Mouse (Mus musculus) heart, postnatal 0 days (tissue): ENCODE measurements around the gene Gm1110. TPM values are rescaled to one million over a fixed set of nuclear protein-coding genes. Genes with fewer than 3 reads are reported as not detected.

Source experiments
- ATAC-seq: fragments of 200-750 bp; cut with Nextera tagmentation; 2 replicates; pipeline ENCODE4 v1.8.0; 2017; ENCODE audit warnings: low read depth, moderate number of reproducible peaks, moderate library complexity; ENCODE audit not compliant: insufficient read depth
- DNase-seq: peaks from one replicate; pipeline ENCODE4 v3.0.0-alpha.2; 2016; ENCODE audit warnings: low spot score
- H3K27ac ChIP-seq: fragments of 300-500 bp; sonication (generic); 2 replicates; pipeline ENCODE4 v1.5.1; 2014; ENCODE audit warnings: low read depth, mild to moderate bottlenecking
- H3K27me3 ChIP-seq: fragments of 300-500 bp; sonication (generic); 2 replicates; pipeline ENCODE4 v1.6.1; 2014; ENCODE audit warnings: low read length, mixed read lengths; ENCODE audit not compliant: control insufficient read depth, insufficient read depth
- H3K36me3 ChIP-seq: fragments of 300-500 bp; sonication (generic); replicated peaks from 2 replicates; pipeline ENCODE4 v1.6.1; 2014; ENCODE audit warnings: low read length, mixed read lengths; ENCODE audit not compliant: control insufficient read depth, insufficient read depth
- H3K4me1 ChIP-seq: fragments of 300-500 bp; sonication (generic); 2 replicates; pipeline ENCODE4 v1.6.1; 2014; ENCODE audit warnings: antibody characterized with exemption; ENCODE audit not compliant: control insufficient read depth, insufficient read depth
- H3K4me2 ChIP-seq: fragments of 300-500 bp; sonication (generic); 2 replicates; pipeline ENCODE4 v1.6.1; 2014; ENCODE audit warnings: low read depth, mild to moderate bottlenecking, low read length, moderate library complexity
- H3K4me3 ChIP-seq: fragments of 300-500 bp; sonication (generic); 2 replicates; pipeline ENCODE4 v1.5.1; 2014; ENCODE audit warnings: low read depth, low read length
- H3K9ac ChIP-seq: fragments of 300-500 bp; sonication (generic); replicated peaks from 2 replicates; pipeline ENCODE4 v1.6.1; 2014; ENCODE audit warnings: low read depth, low read length, mixed read lengths
- H3K9me3 ChIP-seq: fragments of 300-500 bp; sonication (generic); replicated peaks from 2 replicates; pipeline ENCODE4 v1.6.1; 2016; ENCODE audit warnings: low read length; ENCODE audit not compliant: control insufficient read depth
- CTCF ChIP-seq: IDR thresholded peaks from 2 replicates; pipeline ENCODE4 v1.5.1; 2016; ENCODE audit warnings: antibody characterized with exemption, control low read depth, low read depth
- EP300 ChIP-seq: IDR thresholded peaks from 2 replicates; pipeline ENCODE4 v1.6.1; 2016; ENCODE audit warnings: antibody characterized with exemption, low read depth
- WGBS: fragments of 180-500 bp; shearing (Covaris S2); extraction: QIAGEN DNeasy Blood & Tissue Kit; methylation state at CpG from one replicate; pipeline ENCODE4 v1.1.7; 2014; 5-methylcytosine and 5-hydroxymethylcytosine counted together
- polyA plus RNA-seq: library from polyadenylated mRNA; unstranded; fragments of >200 nt; fragmentation: Nextera tagmentation; extraction: Ambion mirVana; gene quantifications from 2 replicates; pipeline ENCODE4 v1.2.1, GENCODE M21; 2015
- total RNA-seq: library from RNA; depleted of rRNA; stranded (reverse); fragments of >200 nt; gene quantifications from 2 replicates; pipeline ENCODE4 v1.2.3, GENCODE M21; 2014; ENCODE audit warnings: low replicate concordance; rRNA removed

Gm1110 gene
- total and polyA plus RNA-seq, 2 experiments from 2014 or later, result 0.15 TPM; not detected in 1

- Histone ChIP-seq H3K4me2 (no peak within 1 kb of the TSS), H3K4me3 (no peak within 1 kb of the TSS), H3K9me3 (no peaks in the 10 kb centered on the region), H3K27me3 (no peaks in the 10 kb centered on the region), H3K9ac (no peak within 1 kb of the TSS), H3K4me1 (no peaks in the 10 kb centered on the region), H3K36me3 (no peaks in the 10 kb centered on the region), H3K27ac (no peak within 1 kb of the TSS)
- ATAC-seq (no peak), DNase-seq (no peak)
- 46% methylated on average over 5 of the region's 5 CpGs for whole genome bisulfite sequencing
- TF ChIP-seq CTCF (no peak), EP300 (no peak)
These were observed 62.2 kb downstream of the Gm1110 start, which contains the start of gene Glb1l3 for GRCm38 (mm10) chr9:26860751-26861150. Gene Glb1l3, minus strand, starts transcription at chr9:26860890.

DNA sequence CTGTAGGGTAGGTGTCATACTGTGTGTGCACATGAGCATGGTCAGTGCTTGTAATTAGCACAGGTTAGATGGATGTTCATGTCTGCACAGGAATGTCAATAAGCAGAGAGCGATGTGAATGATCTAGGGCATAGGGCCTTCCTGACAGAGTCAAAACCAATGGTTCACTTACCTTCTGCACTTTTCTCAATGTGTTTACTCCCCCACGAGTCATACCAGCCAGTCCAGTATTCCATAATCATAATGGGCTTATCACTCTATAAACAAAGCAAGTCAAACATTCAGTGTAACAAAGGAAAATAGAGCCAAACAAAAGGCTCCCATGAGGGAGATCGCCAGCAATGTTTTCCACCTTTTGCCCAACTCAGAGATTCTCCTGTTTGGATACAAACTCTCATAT, 91.8 kb downstream of the Gm1110 start:
- no peaks in the 10 kb centered on the region for H3K36me3 ChIP-seq
- H3K4me3 ChIP-seq, result no peak overlapping the region
- no peaks in the 10 kb centered on the region for H3K4me1 ChIP-seq
- TF ChIP-seq CTCF (no peak), EP300 (no peak)
- DNase-seq (no peak), ATAC-seq (no peak)
- no peak overlapping the region for H3K27ac ChIP-seq
- 68% methylated on average over 3 of the region's 3 CpGs for WGBS
- no peaks in the 10 kb centered on the region for H3K27me3 ChIP-seq
- H3K9ac ChIP-seq, result no peak overlapping the region
- H3K9me3 ChIP-seq, result no peaks in the 10 kb centered on the region
- H3K4me2 ChIP-seq, result no peak overlapping the region

Other genes starting within 250 kb of the Gm1110 start
- gene B3gat1, start 189.4 kb downstream of the Gm1110 start, total RNA-seq, result not detected in 2 replicates
- not detected in 2 replicates for gene B3gat1, start 189.4 kb downstream of the Gm1110 start, polyA plus RNA-seq
- gene Glb1l2, start 116.6 kb downstream of the Gm1110 start, total RNA-seq, result 0.23 TPM in 2 replicates
- 0.30 and 0.45 TPM in 2 replicates for gene Glb1l2, start 116.6 kb downstream of the Gm1110 start, polyA plus RNA-seq
- not detected in 2 replicates for gene Glb1l3, start 62.2 kb downstream of the Gm1110 start, total RNA-seq
- gene Glb1l3, start 62.2 kb downstream of the Gm1110 start, polyA plus RNA-seq, result not detected in 2 replicates
- gene Acad8, start 76.5 kb upstream of the Gm1110 start, total RNA-seq, result 33.7 and 45.9 TPM in 2 replicates
- 40.3 and 40.5 TPM in 2 replicates for gene Acad8, start 76.5 kb upstream of the Gm1110 start, polyA plus RNA-seq
- gene Thyn1, start 76.6 kb upstream of the Gm1110 start, total RNA-seq, result 12.9 and 23.2 TPM in 2 replicates
- 74.9 and 77.7 TPM in 2 replicates for gene Thyn1, start 76.6 kb upstream of the Gm1110 start, polyA plus RNA-seq
- gene Vps26b, start 107.0 kb upstream of the Gm1110 start, total RNA-seq, result 30.6 and 34.4 TPM in 2 replicates
- gene Vps26b, start 107.0 kb upstream of the Gm1110 start, polyA plus RNA-seq, result 12.6 and 13.3 TPM in 2 replicates
- gene Ncapd3, start 107.1 kb upstream of the Gm1110 start, total RNA-seq, result 23.7 and 36.8 TPM in 2 replicates
- 10.4 and 10.5 TPM in 2 replicates for gene Ncapd3, start 107.1 kb upstream of the Gm1110 start, polyA plus RNA-seq
- gene Jam3, start 232.3 kb upstream of the Gm1110 start, total RNA-seq, result 16.1 and 28.2 TPM in 2 replicates
- gene Jam3, start 232.3 kb upstream of the Gm1110 start, polyA plus RNA-seq, result 25.5 and 25.7 TPM in 2 replicates